Mouse (Mus musculus): ENCODE results near the gene Eef1akmt2. TPM values are rescaled to one million over a fixed set of nuclear protein-coding genes. Genes with fewer than 3 reads are reported as not detected.

Gene Eef1akmt2
- total and polyA plus RNA-seq, 3 experiments, result 31.4 to 87.2 (median 35.9) TPM

- peak; percentile 20; the same call in 1 of the 2 replicates for TF ChIP-seq MYC (IDR thresholded peaks at IDR 0.05; ENCODE audit: low read depth, low read length)
Observed at GRCm38 (mm10) chr7:132858043-132858608, 5.7 kb upstream of the Eef1akmt2 start (continued).

DNA sequence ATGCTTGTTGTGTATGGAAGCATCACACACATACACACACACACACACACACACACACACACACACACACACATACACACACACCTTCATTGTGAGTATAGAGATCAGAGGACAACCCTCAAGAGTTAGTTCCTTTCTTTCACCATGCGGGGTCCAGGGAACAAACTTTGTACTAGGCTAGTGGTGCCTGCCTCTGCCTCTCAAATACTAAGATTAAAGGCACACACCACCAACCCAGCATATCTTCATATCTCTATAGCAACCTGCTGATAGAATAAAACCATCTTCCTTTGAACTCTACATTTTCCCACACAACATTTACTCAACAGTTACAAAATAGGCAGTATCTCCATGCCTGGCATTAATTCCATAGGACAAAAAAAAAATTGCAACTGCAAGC lies 3.6 kb upstream of the Eef1akmt2 start:
- Histone ChIP-seq H3K4me1 (ENCODE audit: control insufficient read depth in 1 of 2, insufficient read depth in 2 of 2) (peaks cover 0 to 26% of the 10 kb centered on the region in 2 experiments; a peak in 3 of 4 replicates), H3K27me3 (replicated peaks) (no peaks in the 10 kb centered on the region), H3K27ac (ENCODE audit: insufficient read depth, low read depth) (no peak overlapping the region), H3K4me3 (replicated peaks in 1 of 3; ENCODE audit: low read depth in 2 of 3, low read length in 2 of 3, poor library complexity in 1 of 3) (no peak overlapping the region), H3K79me2 (replicated peaks; ENCODE audit: control insufficient read depth, extremely low read depth, insufficient read depth, poor library complexity, severe bottlenecking) (peaks cover 13% of the 10 kb centered on the region), H3K4me2 (ENCODE audit: insufficient read depth, low read depth, poor library complexity, severe bottlenecking) (no peak overlapping the region), H3K9ac (ENCODE audit: insufficient read depth, low read depth) (no peak overlapping the region), H3K36me3 (replicated peaks in 1 of 2; ENCODE audit: control insufficient read depth in 1 of 2, insufficient read depth in 1 of 2, low read length in 1 of 2) (no peaks in the 10 kb centered on the region), H3K9me3 (replicated peaks; ENCODE audit: low read length) (no peaks in the 10 kb centered on the region)
- in situ Hi-C loops (cut with MboI; ENCODE audit: low pct_ligation_motif_present, low pct_unique_long_range_greater_than_20kb, low sequenced_read_pairs), result no loop called here
- dilution Hi-C loops (cut with MboI; ENCODE audit: extremely low pct_ligation_motif_present, extremely low pct_unique_long_range_greater_than_20kb, low sequenced_read_pairs), result no loop called here
- TF ChIP-seq GABPA (IDR thresholded peaks at IDR 0.05; ENCODE audit: insufficient replicate concordance, low read depth, low read length), result no peak
- no peak for DNase-seq (ENCODE audit: extremely low read depth)

DNA sequence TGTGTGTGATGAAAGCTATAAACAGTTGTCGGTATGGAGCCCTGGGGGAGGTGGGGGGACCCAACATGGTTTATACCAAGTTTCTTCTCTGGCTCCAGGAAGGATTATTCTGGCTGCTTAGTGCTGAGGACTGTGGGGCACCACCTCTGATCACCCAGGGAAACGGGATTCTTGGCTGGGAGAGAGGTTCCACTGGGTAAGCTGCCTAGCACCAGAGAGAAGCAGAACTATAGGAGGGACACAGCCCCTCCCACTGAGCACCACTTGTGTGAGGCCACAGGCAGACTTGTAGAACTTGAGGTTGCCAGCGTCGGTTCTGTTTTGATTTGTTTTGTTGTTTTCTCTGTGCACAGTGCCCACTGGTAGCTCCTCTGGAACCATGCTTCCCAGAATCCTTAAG lies 1.5 kb upstream of the Eef1akmt2 start:
- no peak overlapping the region for H3K9ac ChIP-seq (ENCODE audit: insufficient read depth, low read depth)
- peaks cover 0 to 29% of the 10 kb centered on the region in 2 experiments; a peak in 3 of 4 replicates for H3K4me1 ChIP-seq (ENCODE audit: control insufficient read depth in 1 of 2, insufficient read depth in 2 of 2)
- H3K27me3 ChIP-seq (replicated peaks), result no peaks in the 10 kb centered on the region
- no peak overlapping the region for H3K4me2 ChIP-seq (ENCODE audit: insufficient read depth, low read depth, poor library complexity, severe bottlenecking)
- H3K79me2 ChIP-seq (replicated peaks; ENCODE audit: control insufficient read depth, extremely low read depth, insufficient read depth, poor library complexity, severe bottlenecking), result peaks cover 3% of the 10 kb centered on the region; the same call in 1 of the 2 replicates
- H3K27ac ChIP-seq (ENCODE audit: insufficient read depth, low read depth), result no peak overlapping the region
- in situ Hi-C loops (cut with MboI; ENCODE audit: low pct_ligation_motif_present, low pct_unique_long_range_greater_than_20kb, low sequenced_read_pairs), result no loop called here
- DNase-seq (ENCODE audit: extremely low read depth), result no peak
- H3K36me3 ChIP-seq (replicated peaks in 1 of 2; ENCODE audit: control insufficient read depth in 1 of 2, insufficient read depth in 1 of 2, low read length in 1 of 2), result peaks cover 9 to 15% of the 10 kb centered on the region in 2 experiments
- no peak overlapping the region for H3K4me3 ChIP-seq (replicated peaks in 1 of 3; ENCODE audit: low read depth in 2 of 3, low read length in 2 of 3, poor library complexity in 1 of 3)
- dilution Hi-C loops (cut with MboI; ENCODE audit: extremely low pct_ligation_motif_present, extremely low pct_unique_long_range_greater_than_20kb, low sequenced_read_pairs), result no loop called here
- TF ChIP-seq KAT2A (IDR thresholded peaks at IDR 0.05; ENCODE audit: insufficient replicate concordance, low read length) (no peak), BHLHE40 (IDR thresholded peaks at IDR 0.05; ENCODE audit: low read depth, low read length) (no peak), E2F4 (IDR thresholded peaks at IDR 0.05; ENCODE audit: insufficient replicate concordance, low read depth, low read length) (no peak), UBTF (IDR thresholded peaks at IDR 0.05; ENCODE audit: low read depth, low read length) (no peak), ELF1 (IDR thresholded peaks at IDR 0.05; ENCODE audit: low read depth, low read length) (no peak), CHD1 (IDR thresholded peaks at IDR 0.05; ENCODE audit: low read depth, low read length) (no peak), JUND (conservative IDR thresholded peaks at IDR 0.05; ENCODE audit: low read depth, low read length) (no peak), ZMIZ1 (IDR thresholded peaks at IDR 0.05; ENCODE audit: low read depth, low read length) (no peak), MAX (IDR thresholded peaks at IDR 0.05; ENCODE audit: low read length) (no peak), ZC3H11A (IDR thresholded peaks at IDR 0.05; ENCODE audit: low read depth, low read length) (no peak), TCF12 (IDR thresholded peaks at IDR 0.05; ENCODE audit: low read depth, low read length) (no peak), JUN (IDR thresholded peaks at IDR 0.05; ENCODE audit: insufficient read depth, low read depth, low read length) (no peak), NELFE (IDR thresholded peaks at IDR 0.05; ENCODE audit: low read depth, low read length) (no peak), PAX5 (IDR thresholded peaks at IDR 0.05; ENCODE audit: low read length) (no peak), MXI1 (IDR thresholded peaks at IDR 0.05; ENCODE audit: low read depth, low read length) (no peak), CTCF (conservative IDR thresholded peaks at IDR 0.05 in 1 of 2, IDR thresholded peaks at IDR 0.05 in 1 of 2; ENCODE audit: low read depth in 2 of 2, low read length in 2 of 2) (no peak)
- H3K9me3 ChIP-seq (replicated peaks; ENCODE audit: low read length), result no peaks in the 10 kb centered on the region
